Mouse (Mus musculus): ENCODE data around the gene Prkg1. TPM values are rescaled to one million over a fixed set of nuclear protein-coding genes. Genes with fewer than 3 reads are reported as not detected.
A peak's percentile ranks its signal among the peaks of the same experiment; 100 is the strongest.

Prkg1 gene
- polyA plus RNA-seq, 1 experiment from 2014 or later, result 0.74 TPM

GRCm38 (mm10) chr19:30938058-30938457 is 826.8 kb downstream of the Prkg1 start:
- WGBS (ENCODE audit: insufficient replicate concordance), result 69% methylated on average over 2 of the region's 2 CpGs
- no peak for DNase-seq
- ATAC-seq, result no peak
- no peaks in the 10 kb centered on the region for H3K9me3 ChIP-seq (ENCODE audit: low read length)
- no peak overlapping the region for H3K4me2 ChIP-seq (ENCODE audit: low read depth, low read length)
- H3K27ac ChIP-seq (ENCODE audit: low read depth), result no peak overlapping the region
- H3K27me3 ChIP-seq (ENCODE audit: insufficient read depth, low read length), result no peaks in the 10 kb centered on the region
- no peak overlapping the region for H3K4me3 ChIP-seq (ENCODE audit: low read depth, low read length)
- 0 out of 2 replicates have a peak, but pooled peaks cover 3% of the 10 kb centered on the region for H3K4me1 ChIP-seq (ENCODE audit: insufficient read depth)
- no peaks in the 10 kb centered on the region for H3K36me3 ChIP-seq (replicated peaks; ENCODE audit: insufficient read depth, low read length)
- no peak overlapping the region for H3K9ac ChIP-seq (replicated peaks)
- TF ChIP-seq CTCF (IDR thresholded peaks at IDR 0.05; ENCODE audit: low read depth), result no peak
- TF ChIP-seq EP300 (IDR thresholded peaks at IDR 0.05; ENCODE audit: low read depth), result no peak

GRCm38 (mm10) chr19:30931469-30932192 is 833.2 kb downstream of the Prkg1 start:
- TF ChIP-seq CTCF (IDR thresholded peaks at IDR 0.05; ENCODE audit: low read depth) (no peak), EP300 (IDR thresholded peaks at IDR 0.05; ENCODE audit: low read depth) (no peak)
- ATAC-seq, result no peak
- Histone ChIP-seq H3K4me2 (ENCODE audit: low read depth, low read length) (no peak overlapping the region), H3K27me3 (ENCODE audit: insufficient read depth, low read length) (no peaks in the 10 kb centered on the region), H3K4me3 (ENCODE audit: low read depth, low read length) (no peak overlapping the region), H3K9ac (replicated peaks) (no peak overlapping the region), H3K36me3 (replicated peaks; ENCODE audit: insufficient read depth, low read length) (no peaks in the 10 kb centered on the region), H3K4me1 (ENCODE audit: insufficient read depth) (no peaks in the 10 kb centered on the region), H3K27ac (ENCODE audit: low read depth) (no peak overlapping the region), H3K9me3 (ENCODE audit: low read length) (no peaks in the 10 kb centered on the region)
- 74% methylated on average over 5 of the region's 5 CpGs for WGBS (ENCODE audit: insufficient replicate concordance)
- DNase-seq, result no peak

GRCm38 (mm10) chr19:30924032-30924431 is 840.8 kb downstream of the Prkg1 start:
- Histone ChIP-seq H3K4me2 (ENCODE audit: low read depth, low read length) (no peak overlapping the region), H3K9ac (replicated peaks) (no peak overlapping the region), H3K27ac (ENCODE audit: low read depth) (no peak overlapping the region), H3K4me1 (ENCODE audit: insufficient read depth) (no peaks in the 10 kb centered on the region), H3K4me3 (ENCODE audit: low read depth, low read length) (no peak overlapping the region), H3K27me3 (ENCODE audit: insufficient read depth, low read length) (no peaks in the 10 kb centered on the region), H3K9me3 (ENCODE audit: low read length) (no peaks in the 10 kb centered on the region), H3K36me3 (replicated peaks; ENCODE audit: insufficient read depth, low read length) (no peaks in the 10 kb centered on the region)
- DNase-seq (no peak), ATAC-seq (no peak)
- TF ChIP-seq CTCF (IDR thresholded peaks at IDR 0.05; ENCODE audit: low read depth), result no peak
- no peak for TF ChIP-seq EP300 (IDR thresholded peaks at IDR 0.05; ENCODE audit: low read depth)
- WGBS (ENCODE audit: insufficient replicate concordance), result 65% methylated on average over 1 of the region's 1 CpGs

- no peak for ATAC-seq
- Histone ChIP-seq H3K27me3 (ENCODE audit: insufficient read depth, low read length) (no peaks in the 10 kb centered on the region), H3K4me3 (ENCODE audit: low read depth, low read length) (no peak overlapping the region), H3K4me2 (ENCODE audit: low read depth, low read length) (no peak overlapping the region), H3K9ac (replicated peaks) (no peak overlapping the region), H3K36me3 (replicated peaks; ENCODE audit: insufficient read depth, low read length) (no peaks in the 10 kb centered on the region), H3K9me3 (ENCODE audit: low read length) (no peaks in the 10 kb centered on the region), H3K27ac (ENCODE audit: low read depth) (no peak overlapping the region), H3K4me1 (ENCODE audit: insufficient read depth) (no peaks in the 10 kb centered on the region)
- TF ChIP-seq CTCF (IDR thresholded peaks at IDR 0.05; ENCODE audit: low read depth) (peak; percentile 29), EP300 (IDR thresholded peaks at IDR 0.05; ENCODE audit: low read depth) (no peak)
- DNase-seq, result no peak
Measured at GRCm38 (mm10) chr19:30902290-30902689, 862.5 kb downstream of the Prkg1 start.

- Histone ChIP-seq H3K9ac (replicated peaks) (no peak overlapping the region), H3K4me2 (ENCODE audit: low read depth, low read length) (no peak overlapping the region), H3K4me1 (ENCODE audit: insufficient read depth) (no peaks in the 10 kb centered on the region), H3K27me3 (ENCODE audit: insufficient read depth, low read length) (no peaks in the 10 kb centered on the region), H3K9me3 (ENCODE audit: low read length) (no peaks in the 10 kb centered on the region), H3K27ac (ENCODE audit: low read depth) (no peak overlapping the region), H3K4me3 (ENCODE audit: low read depth, low read length) (no peak overlapping the region), H3K36me3 (replicated peaks; ENCODE audit: insufficient read depth, low read length) (no peaks in the 10 kb centered on the region)
- DNase-seq (no peak), ATAC-seq (no peak)
- no peak for TF ChIP-seq EP300 (IDR thresholded peaks at IDR 0.05; ENCODE audit: low read depth)
- 43% methylated on average over 3 of the region's 3 CpGs for WGBS (ENCODE audit: insufficient replicate concordance)
Measured at GRCm38 (mm10) chr19:30901025-30901424, 863.8 kb downstream of the Prkg1 start.

- no peaks in the 10 kb centered on the region for H3K9me3 ChIP-seq (ENCODE audit: low read length)
- H3K4me3 ChIP-seq (ENCODE audit: low read depth, low read length), result no peak overlapping the region
- no peaks in the 10 kb centered on the region for H3K36me3 ChIP-seq (replicated peaks; ENCODE audit: insufficient read depth, low read length)
- TF ChIP-seq EP300 (IDR thresholded peaks at IDR 0.05; ENCODE audit: low read depth) (no peak), CTCF (IDR thresholded peaks at IDR 0.05; ENCODE audit: low read depth) (no peak)
- H3K27ac ChIP-seq (ENCODE audit: low read depth), result no peak overlapping the region
- H3K9ac ChIP-seq (replicated peaks), result no peak overlapping the region
- H3K27me3 ChIP-seq (ENCODE audit: insufficient read depth, low read length), result no peaks in the 10 kb centered on the region
- DNase-seq (no peak), ATAC-seq (no peak)
- H3K4me2 ChIP-seq (ENCODE audit: low read depth, low read length), result no peak overlapping the region
- WGBS (ENCODE audit: insufficient replicate concordance), result 68% methylated on average over 2 of the region's 2 CpGs
- H3K4me1 ChIP-seq (ENCODE audit: insufficient read depth), result no peaks in the 10 kb centered on the region
Measured at GRCm38 (mm10) chr19:30890377-30890776, 874.5 kb downstream of the Prkg1 start.
